Mouse (Mus musculus): Measurements from ENCODE around the gene Fzd2. TPM values are rescaled to one million over a fixed set of nuclear protein-coding genes. Genes with fewer than 3 reads are reported as not detected.

Fzd2 gene
- polyA plus RNA-seq, 1 experiment from 2014 or later = 35.9 TPM

GRCm38 (mm10) chr11:102568191-102568590, 36.0 kb upstream of the Fzd2 start:
- WGBS = 72% methylated on average over 12 of the region's 12 CpGs
- Histone ChIP-seq H3K4me1 (no peaks in the 10 kb centered on the region), H3K36me3 (no peaks in the 10 kb centered on the region), H3K4me3 (no peak overlapping the region), H3K9me3 (no peaks in the 10 kb centered on the region), H3K9ac (no peak overlapping the region), H3K27ac (no peak overlapping the region), H3K27me3 (no peaks in the 10 kb centered on the region), H3K4me2 (no peak overlapping the region)
- ATAC-seq (ENCODE audit: borderline replicate concordance, extremely low read depth, low FRiP score, low TSS enrichment) = no peak

GRCm38 (mm10) chr11:102568756-102569377, 35.3 kb upstream of the Fzd2 start:
- H3K27me3 ChIP-seq = no peaks in the 10 kb centered on the region
- no peak overlapping the region for H3K27ac ChIP-seq
- no peak for ATAC-seq (ENCODE audit: borderline replicate concordance, extremely low read depth, low FRiP score, low TSS enrichment)
- no peak overlapping the region for H3K4me2 ChIP-seq
- H3K4me1 ChIP-seq = no peaks in the 10 kb centered on the region
- no peaks in the 10 kb centered on the region for H3K36me3 ChIP-seq
- no peaks in the 10 kb centered on the region for H3K9me3 ChIP-seq
- 64% methylated on average over 7 of the region's 7 CpGs for WGBS
- H3K9ac ChIP-seq = no peak overlapping the region
- H3K4me3 ChIP-seq = no peak overlapping the region

GRCm38 (mm10) chr11:102572866-102573663, 31.1 kb upstream of the Fzd2 start:
- ATAC-seq (ENCODE audit: borderline replicate concordance, extremely low read depth, low FRiP score, low TSS enrichment) = peak; percentile 72; the same call in 1 of the 2 replicates
- no peaks in the 10 kb centered on the region for H3K36me3 ChIP-seq
- H3K4me3 ChIP-seq = peak overlapping the region; percentile 44
- H3K4me2 ChIP-seq = peak overlapping the region; percentile 70
- no peaks in the 10 kb centered on the region for H3K9me3 ChIP-seq
- H3K27me3 ChIP-seq = no peaks in the 10 kb centered on the region
- peaks cover 11% of the 10 kb centered on the region for H3K4me1 ChIP-seq
- peak overlapping the region; percentile 57; the same call in 1 of the 2 replicates for H3K27ac ChIP-seq
- peak overlapping the region; percentile 45 for H3K9ac ChIP-seq
- 10% methylated on average over 18 of the region's 18 CpGs for WGBS

GRCm38 (mm10) chr11:102575034-102575433, 29.2 kb upstream of the Fzd2 start:
- Histone ChIP-seq H3K4me1 (peaks cover 27% of the 10 kb centered on the region), H3K4me3 (no peak overlapping the region), H3K27ac (no peak overlapping the region), H3K4me2 (no peak overlapping the region), H3K9ac (no peak overlapping the region), H3K9me3 (no peaks in the 10 kb centered on the region), H3K27me3 (no peaks in the 10 kb centered on the region), H3K36me3 (no peaks in the 10 kb centered on the region)
- no peak for ATAC-seq (ENCODE audit: borderline replicate concordance, extremely low read depth, low FRiP score, low TSS enrichment)
- WGBS = 74% methylated on average over 1 of the region's 1 CpGs

GRCm38 (mm10) chr11:102576050-102576754, 28.0 kb upstream of the Fzd2 start:
- Histone ChIP-seq H3K27ac (no peak overlapping the region), H3K36me3 (no peaks in the 10 kb centered on the region), H3K9me3 (no peaks in the 10 kb centered on the region), H3K27me3 (no peaks in the 10 kb centered on the region), H3K4me2 (no peak overlapping the region), H3K4me1 (peaks cover 36% of the 10 kb centered on the region), H3K4me3 (no peak overlapping the region), H3K9ac (no peak overlapping the region)
- no peak for ATAC-seq (ENCODE audit: borderline replicate concordance, extremely low read depth, low FRiP score, low TSS enrichment)
- 38% methylated on average over 13 of the region's 13 CpGs for WGBS

GRCm38 (mm10) chr11:102578341-102579118, 25.7 kb upstream of the Fzd2 start:
- peak; percentile 43 for ATAC-seq (ENCODE audit: borderline replicate concordance, extremely low read depth, low FRiP score, low TSS enrichment)
- WGBS = 8% methylated on average over 27 of the region's 27 CpGs
- Histone ChIP-seq H3K27ac (peak overlapping the region; percentile 94), H3K4me3 (peak overlapping the region; percentile 39), H3K4me1 (peaks cover 55% of the 10 kb centered on the region), H3K4me2 (peak overlapping the region; percentile 57), H3K36me3 (no peaks in the 10 kb centered on the region), H3K27me3 (no peaks in the 10 kb centered on the region), H3K9ac (peak overlapping the region; percentile 50), H3K9me3 (no peaks in the 10 kb centered on the region)

- peak; percentile 72 for ATAC-seq (ENCODE audit: borderline replicate concordance, extremely low read depth, low FRiP score, low TSS enrichment)
- Histone ChIP-seq H3K4me2 (peak within 1 kb of the TSS; percentile 57), H3K27me3 (no peaks in the 10 kb centered on the region), H3K9me3 (no peaks in the 10 kb centered on the region), H3K9ac (peak within 1 kb of the TSS; percentile 50), H3K4me3 (peak within 1 kb of the TSS; percentile 39), H3K27ac (peak within 1 kb of the TSS; percentile 94), H3K36me3 (no peaks in the 10 kb centered on the region), H3K4me1 (peaks cover 55% of the 10 kb centered on the region)
- 10% methylated on average over 23 of the region's 23 CpGs for WGBS
Measured at GRCm38 (mm10) chr11:102579165-102580033, 24.8 kb upstream of the Fzd2 start, which contains the start of gene Gm11627. Gene Gm11627 (minus strand): TSS chr11:102579461.

- no peak for ATAC-seq (ENCODE audit: borderline replicate concordance, extremely low read depth, low FRiP score, low TSS enrichment)
- H3K4me3 ChIP-seq = peak overlapping the region; percentile 39
- H3K27me3 ChIP-seq = no peaks in the 10 kb centered on the region
- peak overlapping the region; percentile 57 for H3K4me2 ChIP-seq
- no peaks in the 10 kb centered on the region for H3K36me3 ChIP-seq
- H3K4me1 ChIP-seq = peaks cover 55% of the 10 kb centered on the region
- H3K9ac ChIP-seq = peak overlapping the region; percentile 50
- no peaks in the 10 kb centered on the region for H3K9me3 ChIP-seq
- 54% methylated on average over 3 of the region's 3 CpGs for WGBS
- H3K27ac ChIP-seq = peak overlapping the region; percentile 94
Measured at GRCm38 (mm10) chr11:102580034-102580330, 24.2 kb upstream of the Fzd2 start.

- H3K4me3 ChIP-seq = no peak overlapping the region
- 21% methylated on average over 11 of the region's 11 CpGs for WGBS
- H3K9ac ChIP-seq = no peak overlapping the region
- H3K36me3 ChIP-seq = no peaks in the 10 kb centered on the region
- no peak for ATAC-seq (ENCODE audit: borderline replicate concordance, extremely low read depth, low FRiP score, low TSS enrichment)
- H3K27ac ChIP-seq = peak overlapping the region; percentile 87
- H3K9me3 ChIP-seq = no peaks in the 10 kb centered on the region
- H3K27me3 ChIP-seq = no peaks in the 10 kb centered on the region
- no peak overlapping the region for H3K4me2 ChIP-seq
- H3K4me1 ChIP-seq = peaks cover 53% of the 10 kb centered on the region
Measured at GRCm38 (mm10) chr11:102581281-102582015, 22.7 kb upstream of the Fzd2 start.

GRCm38 (mm10) chr11:102582016-102582610, 22.1 kb upstream of the Fzd2 start:
- Histone ChIP-seq H3K4me3 (no peak overlapping the region), H3K9ac (no peak overlapping the region), H3K4me2 (peak overlapping the region; percentile 34), H3K4me1 (peaks cover 51% of the 10 kb centered on the region), H3K27ac (peak overlapping the region; percentile 87), H3K9me3 (no peaks in the 10 kb centered on the region), H3K27me3 (no peaks in the 10 kb centered on the region), H3K36me3 (no peaks in the 10 kb centered on the region)
- 14% methylated on average over 13 of the region's 13 CpGs for WGBS
- peak; percentile 55 for ATAC-seq (ENCODE audit: borderline replicate concordance, extremely low read depth, low FRiP score, low TSS enrichment)

Data from lung, embryonic 15.5 days (tissue).